Mouse (Mus musculus) adrenal gland, postnatal 25 days (tissue): ENCODE measurements at regions not wholly inside any gene's neighbourhood (a gene's known extent, or its start where the extent isn't known, plus 50 kb on each side); places are given as distances from the start of the nearest gene placed in this dataset.
A peak's percentile ranks its signal among the peaks of the same experiment; 100 is the strongest.

Experiments used
- DNase-seq: peaks from one replicate; pipeline ENCODE4 v3.0.0; 2021; ENCODE audit warnings: mixed read lengths

DNA sequence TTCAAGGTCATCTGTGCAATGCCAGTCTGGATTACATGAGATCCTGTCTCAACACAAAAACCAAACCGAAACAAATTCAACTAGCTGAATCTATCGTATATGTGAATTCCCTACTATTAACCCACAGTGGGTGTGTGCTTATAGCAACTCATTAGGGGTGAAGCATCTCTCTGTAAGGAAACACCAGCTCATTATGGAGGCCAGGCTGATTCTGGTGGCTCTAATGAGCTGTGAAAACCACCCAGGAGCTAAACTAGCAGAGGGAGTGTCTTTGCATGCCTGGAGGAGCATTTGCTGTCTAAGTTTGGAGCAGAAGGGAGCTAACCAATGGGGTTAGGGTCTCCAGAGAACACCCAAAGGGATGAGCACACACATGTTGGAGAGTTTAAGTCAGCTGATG, 54.1 kb upstream of the Adamts2 start:
- DNase-seq, result no peak

DNA sequence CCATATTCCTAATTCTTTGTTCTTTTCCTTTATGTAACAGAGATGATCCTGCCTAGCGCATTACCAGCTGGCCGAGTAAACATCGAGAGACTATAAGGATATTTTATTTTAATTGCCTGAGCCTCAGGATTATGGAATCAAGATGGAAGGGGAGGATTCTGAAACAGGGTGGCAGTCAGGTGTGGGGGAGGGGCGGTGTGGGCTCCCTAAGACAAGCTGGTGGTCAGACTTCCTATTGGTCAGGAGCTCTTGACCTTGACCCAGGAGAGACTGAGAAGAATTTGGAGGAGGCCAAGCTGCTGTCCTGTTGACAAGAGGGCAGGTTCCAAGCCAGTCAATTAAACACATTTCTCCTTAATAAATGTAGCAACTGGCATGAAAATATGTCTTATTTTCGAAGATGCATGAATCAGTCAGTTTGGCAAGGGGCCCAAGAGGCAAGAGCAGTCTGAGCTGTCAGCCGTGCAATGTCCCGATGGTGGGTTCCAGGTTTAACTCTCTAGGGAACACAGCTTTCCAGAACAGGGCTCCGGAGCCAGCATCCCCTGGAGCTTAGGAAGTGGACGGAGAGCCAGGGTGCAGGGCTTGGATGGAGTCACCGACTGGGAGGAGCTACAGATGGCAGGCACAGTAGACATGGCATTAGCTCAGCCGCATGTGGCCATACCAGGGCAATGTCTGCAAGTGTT, 55.3 kb upstream of the Adamts2 start:
- peak; percentile 44 for DNase-seq

DNA sequence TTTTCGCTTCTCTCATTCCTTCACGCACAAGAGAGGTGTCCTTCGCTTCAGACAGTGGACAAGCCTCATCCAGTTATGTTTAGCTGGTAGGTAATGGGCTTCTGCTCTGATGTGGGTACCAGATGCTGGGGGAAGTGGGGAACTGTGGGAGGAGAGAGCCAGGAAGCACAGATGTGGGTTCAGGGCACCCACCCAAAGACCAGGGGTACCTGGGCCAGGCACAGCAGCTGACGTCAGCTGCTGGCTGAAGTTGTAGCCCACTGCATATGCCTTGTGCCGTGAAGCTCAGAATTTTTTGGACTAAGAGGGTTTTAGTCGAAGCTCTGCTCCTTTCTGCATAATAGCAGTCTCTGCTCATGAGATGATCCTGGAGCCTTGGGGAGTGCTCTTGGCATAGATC, 56.5 kb upstream of the Adamts2 start:
- no peak for DNase-seq

DNA sequence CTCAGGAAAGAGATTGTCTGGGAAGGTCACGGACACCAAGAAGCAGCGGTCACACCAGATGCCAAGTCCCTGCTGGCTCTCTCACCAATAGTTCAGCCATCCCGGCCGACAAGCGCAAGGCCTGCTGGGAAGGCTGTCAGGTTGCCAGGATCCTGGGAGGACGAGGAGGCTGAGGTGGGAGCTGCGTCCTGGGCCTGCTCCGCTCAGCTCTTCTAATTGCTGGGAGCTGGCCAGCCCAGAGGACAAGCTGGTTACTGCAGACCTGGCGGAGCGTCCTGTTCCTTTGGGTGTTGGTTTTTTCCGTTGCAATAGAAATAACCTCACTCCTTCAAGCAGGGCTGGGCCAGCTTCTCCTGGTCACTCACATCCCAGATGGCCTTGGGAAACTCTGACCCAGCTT, 61.7 kb upstream of the Adamts2 start:
- peak; percentile 24 for DNase-seq

DNA sequence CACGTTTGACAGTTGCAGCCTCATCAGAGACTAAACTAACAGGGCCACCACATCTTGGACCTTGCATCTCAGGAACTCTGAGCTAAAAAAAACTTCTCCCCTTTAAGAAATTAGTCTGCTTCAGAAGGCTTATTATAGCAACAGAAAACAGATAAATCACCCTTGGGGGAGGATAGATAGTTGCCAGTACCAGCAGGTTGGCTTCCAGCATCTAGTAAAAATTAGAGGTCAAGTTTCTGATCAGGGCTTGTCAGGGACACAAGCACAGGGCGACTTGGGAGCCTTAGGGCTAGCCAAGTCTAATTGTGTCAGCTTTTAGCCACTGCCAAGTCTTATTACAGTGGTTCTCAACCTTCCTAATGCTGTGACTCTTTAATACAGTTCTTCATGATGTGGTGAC, 67.6 kb upstream of the Adamts2 start:
- DNase-seq, result no peak

DNA sequence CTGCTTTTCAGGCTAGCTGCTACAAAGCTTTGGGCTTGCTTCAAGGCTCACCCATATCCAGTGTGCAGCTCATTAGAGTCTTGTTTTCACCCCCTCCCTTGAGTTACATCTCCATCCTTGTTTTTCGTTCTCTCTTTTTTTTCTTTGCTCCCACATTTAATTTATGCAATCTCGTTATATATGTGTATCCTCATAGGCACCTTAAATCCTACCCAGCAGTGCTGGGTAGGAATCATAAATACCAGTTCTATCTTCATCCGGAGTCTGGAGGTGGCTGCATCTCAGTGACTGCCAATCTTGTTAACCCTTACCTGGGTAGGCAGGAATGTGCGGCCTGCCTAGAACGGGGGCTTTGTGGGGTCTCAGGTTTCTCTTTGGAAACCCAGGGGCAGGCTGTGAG, 74.0 kb upstream of the Adamts2 start:
- no peak for DNase-seq

DNA sequence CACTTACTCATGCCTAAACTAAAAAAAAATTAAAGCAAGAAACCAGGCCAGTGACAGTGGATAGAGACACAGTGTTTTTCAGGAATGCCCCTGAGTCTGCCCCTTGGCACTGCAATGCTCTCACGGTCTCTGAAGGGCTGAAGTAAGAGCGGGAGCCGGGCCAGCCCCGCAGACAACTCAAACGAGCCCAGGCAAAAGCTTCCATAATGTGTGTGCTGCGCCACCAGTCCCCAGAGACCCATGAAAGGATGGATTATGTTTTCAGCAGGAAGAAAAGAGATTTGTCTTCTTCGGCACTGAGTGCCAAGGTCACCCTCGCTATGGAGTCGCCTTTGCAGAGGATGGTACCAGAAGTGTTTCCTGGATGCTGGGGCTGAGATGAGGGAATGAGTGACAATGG, 81.7 kb upstream of the Adamts2 start:
- DNase-seq, result no peak

DNA sequence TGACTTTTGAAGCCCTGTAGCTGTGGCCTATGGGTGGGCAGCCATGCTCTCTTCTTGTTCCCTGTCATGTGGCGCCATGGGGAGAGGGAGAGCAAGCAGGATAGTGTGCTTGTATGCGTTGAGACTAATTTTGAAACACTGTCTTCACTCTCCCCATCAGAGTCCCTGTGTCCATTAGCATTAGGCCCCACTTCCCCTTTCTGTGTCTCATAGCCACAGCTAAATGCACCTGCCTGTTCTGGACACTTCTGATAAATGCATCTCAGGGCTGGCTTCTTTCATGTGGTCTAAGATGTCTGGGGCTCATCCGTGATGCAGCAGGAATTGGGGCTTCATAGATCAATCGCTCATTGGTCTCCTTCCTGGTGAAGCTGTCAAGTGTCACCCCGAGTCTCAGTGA, 77.0 kb upstream of the Rufy1 start:
- DNase-seq, result no peak

DNA sequence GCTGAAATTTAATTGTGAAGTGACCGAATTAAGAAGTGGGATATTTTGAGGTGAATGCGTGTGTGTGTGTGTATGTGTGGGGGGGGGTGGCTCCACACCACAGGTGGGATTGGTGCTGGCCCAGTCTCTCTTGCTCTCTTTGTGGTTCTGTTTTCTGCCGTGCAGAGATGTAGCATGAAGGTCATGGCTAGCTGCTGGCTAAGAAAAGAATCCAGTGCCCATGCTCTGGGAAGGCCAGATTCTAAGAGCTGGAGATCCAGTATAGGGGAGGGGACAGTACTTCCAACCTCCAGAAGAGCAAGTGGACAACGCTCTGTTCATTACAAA, 76.5 kb upstream of the Rufy1 start:
- no peak for DNase-seq

DNA sequence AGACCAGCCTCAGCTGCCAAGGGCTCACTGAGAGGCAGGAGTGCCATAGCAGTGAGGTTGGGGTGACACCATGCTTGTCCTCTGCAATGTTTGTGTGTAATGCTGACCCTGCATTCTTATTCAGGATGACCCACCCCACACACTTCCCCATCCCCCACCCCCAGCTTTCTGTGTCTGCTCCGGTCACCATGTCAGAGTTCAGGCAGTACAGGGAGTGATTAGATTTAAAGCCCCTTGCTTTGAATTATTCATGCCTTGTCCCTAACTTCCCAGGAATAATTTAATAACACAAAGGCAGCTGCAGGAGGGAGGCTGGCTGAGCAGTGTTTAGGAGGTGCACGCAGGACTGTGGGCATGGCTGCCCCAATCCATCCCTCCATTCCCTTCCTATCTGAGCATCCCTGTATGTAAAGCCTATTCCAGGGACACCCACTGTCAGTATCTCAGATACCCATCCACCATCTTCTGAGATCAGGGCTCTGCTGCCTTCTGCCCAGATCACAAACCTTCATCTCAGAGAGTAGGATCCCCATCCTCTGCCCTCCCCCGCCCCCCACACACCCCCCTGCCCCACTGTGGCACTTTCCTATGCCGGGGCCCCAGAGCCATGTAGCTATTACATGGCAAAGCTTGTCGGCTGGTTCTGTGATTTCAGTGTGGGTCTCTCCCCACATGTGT, 76.0 kb upstream of the Rufy1 start:
- no peak for DNase-seq

DNA sequence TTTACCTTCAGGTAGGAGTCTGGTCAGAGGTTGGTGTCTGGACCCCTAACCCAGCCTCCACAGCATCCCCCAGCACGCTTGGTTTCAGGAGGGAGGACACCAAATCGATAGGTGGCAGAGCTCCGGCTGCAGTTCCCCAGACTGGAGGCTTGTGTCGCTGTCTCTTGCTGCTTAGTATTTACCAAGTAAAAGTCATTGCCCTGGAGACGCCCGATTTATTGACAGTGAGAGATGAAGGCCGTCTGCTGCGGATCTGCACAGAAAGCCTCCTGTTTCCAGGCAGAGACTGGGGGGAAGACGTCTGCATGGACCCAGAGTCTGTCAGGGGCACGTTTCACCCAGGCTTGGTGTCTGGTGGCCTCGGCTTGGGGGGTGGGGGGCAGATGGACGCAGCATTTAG, 70.4 kb upstream of the Rufy1 start:
- peak; percentile 8 for DNase-seq

DNA sequence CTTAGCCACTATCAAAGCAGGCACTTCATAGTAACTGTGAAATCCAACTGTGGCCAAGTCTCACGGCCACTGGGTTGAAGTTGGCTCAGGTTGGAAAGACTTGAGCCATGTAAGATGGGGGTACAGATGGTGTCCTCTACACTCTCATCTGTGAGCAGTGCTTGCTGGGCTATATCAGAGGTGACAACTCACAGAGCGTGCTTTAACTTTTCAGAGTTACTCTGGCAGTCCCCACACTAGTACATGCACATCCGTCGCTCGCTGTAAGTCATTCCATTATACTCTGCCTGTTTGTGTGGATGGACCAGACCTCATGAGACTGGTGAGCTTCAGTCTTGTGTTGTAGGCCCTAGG, 62.2 kb upstream of the Rufy1 start:
- DNase-seq, result no peak

DNA sequence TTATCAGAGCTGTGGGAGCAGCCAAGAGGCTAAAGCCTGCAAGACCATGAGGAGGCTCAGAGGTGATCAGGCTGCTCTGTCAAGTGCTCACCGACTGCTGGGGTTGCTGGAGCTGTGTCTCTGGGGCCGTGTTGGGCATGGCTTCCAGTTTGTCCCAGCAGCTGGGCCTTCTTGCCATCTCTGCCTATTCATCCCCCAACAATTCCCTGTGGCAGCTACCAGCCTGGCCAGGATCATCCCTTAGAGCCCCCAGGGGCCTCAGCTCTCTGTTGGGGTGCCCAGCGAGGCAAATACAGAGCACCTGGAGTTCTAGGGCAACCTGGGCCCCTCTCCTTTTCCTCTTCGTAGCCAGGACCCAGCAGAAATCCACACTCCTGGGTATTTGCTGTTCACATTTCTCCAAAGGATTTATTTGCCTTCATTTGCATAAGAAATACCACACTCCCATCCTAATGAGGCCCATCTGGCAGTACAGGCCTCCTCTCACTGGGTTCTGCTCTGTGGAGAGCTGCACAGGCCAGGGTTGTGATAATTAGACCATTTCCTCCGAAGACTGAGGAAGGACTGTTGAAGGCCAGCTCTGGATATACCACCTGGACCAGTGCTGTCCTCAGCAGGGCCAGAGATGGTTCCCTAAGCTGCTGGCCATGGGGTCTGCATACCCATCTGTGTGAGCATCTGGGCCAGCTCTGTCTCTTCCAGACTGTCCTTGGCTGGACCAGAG, 61.6 kb upstream of the Rufy1 start:
- no peak for DNase-seq

DNA sequence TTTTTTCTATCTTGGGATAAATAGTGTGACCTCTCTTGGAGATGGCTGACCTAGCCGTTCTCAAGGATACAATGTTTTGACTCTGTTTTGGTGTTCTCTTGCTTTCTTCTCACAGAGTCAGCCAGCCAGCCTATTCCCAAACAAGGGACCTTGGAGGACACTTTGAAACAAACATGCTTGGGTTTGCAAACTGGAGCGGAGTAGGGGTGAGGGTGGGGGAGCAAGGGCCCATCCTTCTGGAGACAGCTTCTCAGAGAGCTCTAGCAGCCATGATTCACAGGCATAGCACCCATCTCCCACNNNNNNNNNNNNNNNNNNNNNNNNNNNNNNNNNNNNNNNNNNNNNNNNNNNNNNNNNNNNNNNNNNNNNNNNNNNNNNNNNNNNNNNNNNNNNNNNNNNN, 52.9 kb upstream of the Rufy1 start:
- DNase-seq, result no peak

DNA sequence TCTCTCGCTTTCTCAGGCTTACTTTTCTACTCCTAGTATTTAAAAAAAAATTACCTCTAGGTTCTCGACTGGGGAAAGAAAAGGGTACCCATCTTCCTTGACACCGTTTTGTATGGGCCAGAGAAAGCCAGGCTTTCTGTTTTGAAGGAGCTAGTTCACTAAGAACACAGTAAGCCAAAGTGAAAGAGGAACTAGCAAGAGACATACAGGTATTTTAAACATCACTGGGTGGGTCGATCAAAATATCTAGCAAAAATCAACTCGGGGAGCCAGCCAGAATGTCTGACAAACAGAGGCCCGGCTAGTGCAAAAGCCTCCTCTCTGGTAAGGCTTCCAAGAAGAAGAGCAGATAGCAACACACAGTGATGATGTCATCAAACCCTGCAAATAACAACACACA, 52.2 kb upstream of the Rufy1 start:
- no peak for DNase-seq

DNA sequence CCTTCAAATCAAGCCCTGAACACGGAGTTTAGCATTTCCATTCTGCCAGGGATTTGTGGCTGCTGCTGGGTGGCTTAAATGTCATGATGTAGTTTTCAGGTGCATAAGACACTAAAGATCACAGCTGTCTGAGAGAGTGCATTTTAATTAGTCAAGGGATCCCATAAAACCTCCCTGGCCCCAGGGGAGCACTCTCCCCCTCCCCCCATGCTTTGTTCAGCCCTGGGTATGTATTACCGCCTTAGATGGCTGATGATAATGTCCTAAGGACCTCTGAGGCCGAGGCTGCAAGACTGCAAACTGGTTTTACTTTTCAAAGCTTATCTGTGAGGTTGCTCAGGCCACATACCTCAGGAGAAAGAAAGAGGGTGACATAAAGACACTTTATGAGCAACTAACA, 51.7 kb upstream of the Rufy1 start:
- DNase-seq, result no peak
